Mouse (Mus musculus) lung, postnatal 0 days (tissue): ENCODE results near the gene Sart3. TPM values are rescaled to one million over a fixed set of nuclear protein-coding genes. Genes with fewer than 3 reads are reported as not detected.

Experiments used
- ATAC-seq: fragments of 200-750 bp; cut with Nextera tagmentation; 2 replicates; pipeline ENCODE4 v1.8.0; 2017; ENCODE audit warnings: moderate library complexity
- DNase-seq: peaks from one replicate; pipeline ENCODE4 v3.0.0-alpha.2; 2016; ENCODE audit warnings: low spot score
- H3K27ac ChIP-seq: fragments of 300-500 bp; sonication (generic); 2 replicates; pipeline ENCODE4 v1.5.1; 2014; ENCODE audit warnings: antibody characterized with exemption, mild to moderate bottlenecking, low read length, mixed read lengths
- H3K27me3 ChIP-seq: fragments of 300-500 bp; sonication (generic); replicated peaks from 2 replicates; pipeline ENCODE4 v1.6.1; 2014; ENCODE audit warnings: low read length, mixed read lengths; ENCODE audit not compliant: insufficient read depth
- H3K36me3 ChIP-seq: fragments of 300-500 bp; sonication (generic); 2 replicates; pipeline ENCODE4 v1.6.1; 2014; ENCODE audit warnings: low read length, mixed read lengths; ENCODE audit not compliant: insufficient read depth
- H3K4me1 ChIP-seq: fragments of 300-500 bp; sonication (generic); 2 replicates; pipeline ENCODE4 v1.6.1; 2014; ENCODE audit warnings: antibody characterized with exemption, low read depth, low read length, mixed read lengths; ENCODE audit not compliant: insufficient read depth
- H3K4me2 ChIP-seq: fragments of 300-500 bp; sonication (generic); replicated peaks from 2 replicates; pipeline ENCODE4 v1.6.1; 2014; ENCODE audit warnings: low read depth, mild to moderate bottlenecking, low read length, moderate library complexity, mixed read lengths
- H3K4me3 ChIP-seq: fragments of 300-500 bp; sonication (generic); 2 replicates; pipeline ENCODE4 v1.5.1; 2014; ENCODE audit warnings: low read depth, low read length
- H3K9ac ChIP-seq: fragments of 300-500 bp; sonication (generic); replicated peaks from 2 replicates; pipeline ENCODE4 v1.6.1; 2014; ENCODE audit warnings: low read depth, mild to moderate bottlenecking
- H3K9me3 ChIP-seq: fragments of 300-500 bp; sonication (generic); 2 replicates; pipeline ENCODE4 v1.6.1; 2016; ENCODE audit warnings: low read length, mixed read lengths
- CTCF ChIP-seq: IDR thresholded peaks from 2 replicates; pipeline ENCODE4 v1.5.1; 2016; ENCODE audit warnings: antibody characterized with exemption, mild to moderate bottlenecking
- EP300 ChIP-seq: IDR thresholded peaks from 2 replicates; pipeline ENCODE4 v1.6.1; 2016; ENCODE audit warnings: antibody characterized with exemption, mild to moderate bottlenecking, control low read depth
- WGBS: fragments of 180-500 bp; shearing (Covaris S2); extraction: QIAGEN DNeasy Blood & Tissue Kit; methylation state at CpG from one replicate; pipeline ENCODE4 v1.1.7; 2014; 5-methylcytosine and 5-hydroxymethylcytosine counted together
- polyA plus RNA-seq: library from polyadenylated mRNA; unstranded; fragments of >200 nt; fragmentation: Nextera tagmentation; extraction: Ambion mirVana; gene quantifications from 2 replicates; pipeline ENCODE4 v1.2.1, GENCODE M21; 2015

Sart3 gene
- polyA plus RNA-seq, 1 experiment from 2014 or later: 12.8 TPM

DNA sequence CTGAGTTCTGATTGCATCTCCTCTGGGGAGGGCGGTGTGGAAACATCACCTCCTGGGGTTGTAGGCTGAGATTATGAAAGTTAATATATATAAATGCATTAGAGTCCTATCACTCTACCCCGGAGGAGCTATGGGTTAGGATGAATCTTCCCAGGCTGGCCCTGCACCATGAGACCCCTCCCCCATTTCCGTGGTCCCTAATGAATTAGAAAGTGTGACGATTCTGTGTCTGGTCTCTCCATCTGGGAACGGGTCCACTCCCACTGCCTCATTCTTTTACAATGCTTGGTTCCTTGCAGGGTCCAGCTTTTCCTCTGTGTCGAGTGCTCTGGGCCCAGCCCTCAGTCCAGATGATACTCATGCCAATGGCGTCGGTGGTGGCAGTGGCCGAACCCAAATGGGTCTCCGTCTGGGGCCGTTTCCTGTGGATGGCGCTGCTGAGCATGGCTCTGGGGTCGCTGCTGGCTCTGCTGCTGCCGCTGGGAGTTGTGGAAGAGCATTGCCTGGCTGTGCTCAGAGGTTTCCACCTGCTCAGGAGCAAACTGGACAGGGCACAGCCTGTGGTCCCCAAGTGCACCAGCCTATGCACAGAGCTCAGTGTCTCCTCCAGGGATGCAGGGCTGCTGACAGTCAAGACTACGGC, 35.7 kb downstream of the Sart3 start:
- ATAC-seq (no peak), DNase-seq (no peak)
- H3K27me3 ChIP-seq: no peaks in the 10 kb centered on the region
- H3K4me3 ChIP-seq: peak overlapping the region; percentile 73
- H3K27ac ChIP-seq: peak overlapping the region; percentile 92; the same call in 1 of the 2 replicates
- peaks cover 3% of the 10 kb centered on the region; the same call in 1 of the 2 replicates for H3K4me1 ChIP-seq
- H3K9ac ChIP-seq: peak overlapping the region; percentile 58; the same call in 1 of the 2 replicates
- H3K9me3 ChIP-seq: no peaks in the 10 kb centered on the region
- 32% methylated on average over 15 of the region's 15 CpGs for WGBS
- 0 out of 2 replicates have a peak, but pooled peaks cover 10% of the 10 kb centered on the region for H3K36me3 ChIP-seq
- peak; percentile 27; the same call in 1 of the 2 replicates for TF ChIP-seq CTCF
- no peak for TF ChIP-seq EP300
- peak overlapping the region; percentile 63 for H3K4me2 ChIP-seq

GRCm38 (mm10) chr5:113736113-113736502, 36.2 kb downstream of the Sart3 start:
- H3K9me3 ChIP-seq: no peaks in the 10 kb centered on the region
- WGBS: 3% methylated on average over 10 of the region's 10 CpGs
- no peaks in the 10 kb centered on the region for H3K27me3 ChIP-seq
- no peak; the same call in 1 of the 2 replicates for ATAC-seq
- peak overlapping the region; percentile 63 for H3K4me2 ChIP-seq
- 0 out of 2 replicates have a peak, but pooled peaks cover 10% of the 10 kb centered on the region for H3K36me3 ChIP-seq
- peak overlapping the region; percentile 73 for H3K4me3 ChIP-seq
- H3K4me1 ChIP-seq: peaks cover 3% of the 10 kb centered on the region; the same call in 1 of the 2 replicates
- DNase-seq: no peak
- H3K27ac ChIP-seq: peak overlapping the region; percentile 92
- TF ChIP-seq EP300 (no peak), CTCF (no peak)
- H3K9ac ChIP-seq: peak overlapping the region; percentile 58

DNA sequence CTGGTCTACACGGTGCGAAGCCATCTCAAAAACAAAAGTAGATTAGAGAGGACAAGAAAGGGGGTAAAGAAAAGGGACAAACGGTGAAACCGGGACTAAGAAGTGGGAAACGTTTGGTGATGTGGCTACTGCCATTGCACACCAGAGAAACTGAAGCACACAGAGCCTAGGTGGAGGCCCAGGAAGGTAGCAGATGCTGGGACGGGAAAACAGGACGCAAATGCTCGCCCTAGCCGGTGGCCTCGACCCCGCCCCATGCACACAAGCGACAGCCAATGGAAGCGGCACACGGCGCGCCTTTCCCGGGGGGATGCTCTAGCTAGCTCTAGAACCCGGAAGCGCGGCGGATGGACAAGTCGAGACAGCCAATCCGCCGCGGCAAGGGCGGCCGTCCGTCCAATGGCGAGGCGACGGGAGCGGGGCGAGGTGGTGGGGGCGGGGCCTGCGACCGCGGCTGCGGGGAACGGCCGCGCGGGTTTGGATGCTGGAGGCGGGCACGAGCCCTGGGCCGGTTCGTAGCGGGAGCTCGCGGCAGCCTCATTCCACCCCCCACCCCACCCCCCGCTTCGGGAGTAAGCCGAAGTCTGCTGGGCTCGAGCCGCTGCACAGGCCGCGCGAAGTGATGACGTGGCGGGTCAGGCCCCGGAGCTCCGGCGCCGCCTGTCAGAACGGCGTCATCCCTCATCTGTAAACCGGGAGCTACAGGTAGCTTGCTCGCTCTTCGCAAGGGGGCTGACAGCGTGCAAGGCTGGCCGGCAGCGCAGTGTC, 36.8 kb downstream of the Sart3 start, which contains the start of gene Ficd:
Gene Ficd, plus strand, starts transcription at position 459 of the 768 bp plus-strand sequence.
- H3K4me3 ChIP-seq: peak within 1 kb of the TSS; percentile 73
- peak; percentile 99 for DNase-seq
- H3K27ac ChIP-seq: peak within 1 kb of the TSS; percentile 92
- 0 out of 2 replicates have a peak, but pooled peaks cover 10% of the 10 kb centered on the region for H3K36me3 ChIP-seq
- TF ChIP-seq EP300 (no peak), CTCF (no peak)
- H3K9me3 ChIP-seq: no peaks in the 10 kb centered on the region
- no peaks in the 10 kb centered on the region for H3K27me3 ChIP-seq
- peak; percentile 99 for ATAC-seq
- peaks cover 3% of the 10 kb centered on the region; the same call in 1 of the 2 replicates for H3K4me1 ChIP-seq
- WGBS: 2% methylated on average over 38 of the region's 71 CpGs
- H3K9ac ChIP-seq: peak within 1 kb of the TSS; percentile 58
- peak within 1 kb of the TSS; percentile 63 for H3K4me2 ChIP-seq

- Histone ChIP-seq H3K4me3 (peak overlapping the region; percentile 73), H3K36me3 (0 out of 2 replicates have a peak, but pooled peaks cover 7% of the 10 kb centered on the region), H3K27me3 (no peaks in the 10 kb centered on the region), H3K9me3 (no peaks in the 10 kb centered on the region), H3K27ac (peak overlapping the region; percentile 44), H3K4me2 (peak overlapping the region; percentile 52), H3K4me1 (peaks cover 3% of the 10 kb centered on the region; the same call in 1 of the 2 replicates), H3K9ac (peak overlapping the region; percentile 5; the same call in 1 of the 2 replicates)
- no peak for DNase-seq
- no peak for ATAC-seq
- TF ChIP-seq EP300: no peak
- TF ChIP-seq CTCF: no peak
- WGBS: 18% methylated on average over 7 of the region's 7 CpGs
Observed at GRCm38 (mm10) chr5:113735023-113735344, 37.3 kb downstream of the Sart3 start.

DNA sequence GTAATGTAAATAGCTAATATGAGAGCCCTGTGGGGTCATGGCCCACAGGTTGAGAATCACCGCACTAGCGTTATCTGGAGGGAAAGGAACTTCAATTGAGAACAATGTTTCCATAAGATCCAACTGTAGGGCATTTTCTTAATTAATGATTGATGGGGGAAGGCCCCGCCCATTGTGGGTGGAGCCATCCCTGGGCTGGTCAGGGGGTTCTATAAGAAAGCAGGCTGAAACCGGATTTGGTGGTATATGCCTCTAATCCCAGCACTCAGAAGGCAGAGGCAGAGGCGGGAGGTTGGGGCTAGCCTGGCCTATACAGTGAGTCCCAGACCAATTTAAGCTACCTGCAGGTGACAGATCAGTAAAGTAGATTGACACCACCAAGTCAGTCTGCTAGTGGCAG, 37.9 kb downstream of the Sart3 start:
- WGBS: 62% methylated on average over 5 of the region's 5 CpGs
- no peak for DNase-seq
- no peak for ATAC-seq

GRCm38 (mm10) chr5:113732182-113732581, 40.1 kb downstream of the Sart3 start:
- Histone ChIP-seq H3K27ac (no peak overlapping the region), H3K9ac (no peak overlapping the region), H3K4me2 (no peak overlapping the region), H3K4me3 (no peak overlapping the region), H3K4me1 (peaks cover 3% of the 10 kb centered on the region; the same call in 1 of the 2 replicates), H3K27me3 (no peaks in the 10 kb centered on the region), H3K36me3 (no peaks in the 10 kb centered on the region), H3K9me3 (no peaks in the 10 kb centered on the region)
- peak; percentile 81 for TF ChIP-seq CTCF
- TF ChIP-seq EP300: no peak
- DNase-seq: peak; percentile 57
- ATAC-seq: no peak
- 24% methylated on average over 6 of the region's 6 CpGs for WGBS

More for the DNA sequence above, 37.9 kb downstream of the Sart3 start:
- H3K9me3 ChIP-seq: no peaks in the 10 kb centered on the region
- H3K4me1 ChIP-seq: peaks cover 3% of the 10 kb centered on the region; the same call in 1 of the 2 replicates
- 0 out of 2 replicates have a peak, but pooled peaks cover 4% of the 10 kb centered on the region for H3K36me3 ChIP-seq
- H3K27me3 ChIP-seq: no peaks in the 10 kb centered on the region
- H3K27ac ChIP-seq: no peak overlapping the region
- H3K9ac ChIP-seq: no peak overlapping the region
- no peak overlapping the region for H3K4me3 ChIP-seq
- TF ChIP-seq CTCF: no peak
- TF ChIP-seq EP300: no peak
- no peak overlapping the region for H3K4me2 ChIP-seq
